Mouse (Mus musculus): ENCODE data around the gene Best1.
A peak's percentile ranks its signal among the peaks of the same experiment; 100 is the strongest.

Best1 gene

GRCm38 (mm10) chr19:9964205-9964916 lies 37.1 kb downstream of the Best1 start:
- DNase-seq (ENCODE audit: low spot score in 2 of 2): no peak

- no peak for DNase-seq (ENCODE audit: low spot score in 2 of 2)
Measured at GRCm38 (mm10) chr19:9960769-9961168, 40.7 kb downstream of the Best1 start.

GRCm38 (mm10) chr19:9957965-9958364 lies 43.5 kb downstream of the Best1 start:
- DNase-seq (ENCODE audit: low spot score in 2 of 2): no peak

- no peak for DNase-seq (ENCODE audit: low spot score in 2 of 2)
Measured at GRCm38 (mm10) chr19:9956624-9957388, 44.6 kb downstream of the Best1 start.

- no peak for DNase-seq (ENCODE audit: low spot score in 2 of 2)
Measured at GRCm38 (mm10) chr19:9955438-9955837, 46.0 kb downstream of the Best1 start.

GRCm38 (mm10) chr19:9954811-9955202 lies 46.6 kb downstream of the Best1 start:
- no peak for DNase-seq (ENCODE audit: low spot score in 2 of 2)

GRCm38 (mm10) chr19:9954055-9954810 lies 47.2 kb downstream of the Best1 start:
- peak; percentile 78 to 80 for DNase-seq (ENCODE audit: low spot score in 2 of 2)

- no peak for DNase-seq (ENCODE audit: low spot score in 2 of 2)
Measured at GRCm38 (mm10) chr19:9952912-9953311, 48.5 kb downstream of the Best1 start.

GRCm38 (mm10) chr19:9952390-9952789 lies 49.0 kb downstream of the Best1 start:
- DNase-seq (ENCODE audit: low spot score in 2 of 2): no peak

- peak in 1 of 2 experiments; percentile 26 for DNase-seq (ENCODE audit: low spot score in 2 of 2)
Measured at GRCm38 (mm10) chr19:9946986-9947385, 54.4 kb downstream of the Best1 start.

- no peak for DNase-seq (ENCODE audit: low spot score in 2 of 2)
Measured at GRCm38 (mm10) chr19:9945800-9946564, 55.5 kb downstream of the Best1 start.

- DNase-seq (ENCODE audit: low spot score in 2 of 2): no peak
Measured at GRCm38 (mm10) chr19:9942539-9943533, 58.6 kb downstream of the Best1 start.

GRCm38 (mm10) chr19:9941809-9942208 lies 59.6 kb downstream of the Best1 start:
- DNase-seq (ENCODE audit: low spot score in 2 of 2): no peak

GRCm38 (mm10) chr19:9940903-9941302 lies 60.5 kb downstream of the Best1 start:
- no peak for DNase-seq (ENCODE audit: low spot score in 2 of 2)

- no peak for DNase-seq (ENCODE audit: low spot score in 2 of 2)
Measured at GRCm38 (mm10) chr19:9939841-9940240, 61.6 kb downstream of the Best1 start.

GRCm38 (mm10) chr19:9938824-9939303 lies 62.6 kb downstream of the Best1 start:
- peak in 1 of 2 experiments; percentile 31 for DNase-seq (ENCODE audit: low spot score in 2 of 2)

GRCm38 (mm10) chr19:9938156-9938823 lies 63.1 kb downstream of the Best1 start:
- DNase-seq (ENCODE audit: low spot score in 2 of 2): no peak

GRCm38 (mm10) chr19:9937428-9937827 lies 64.0 kb downstream of the Best1 start:
- no peak for DNase-seq (ENCODE audit: low spot score in 2 of 2)

- no peak for DNase-seq (ENCODE audit: low spot score in 2 of 2)
Measured at GRCm38 (mm10) chr19:9936579-9936978, 64.9 kb downstream of the Best1 start.
